Mouse (Mus musculus): ENCODE data around the gene Pik3c2g.
A peak's percentile ranks its signal among the peaks of the same experiment; 100 is the strongest.

The Pik3c2g gene

GRCm38 (mm10) chr6:139908997-139909669, 322.1 kb downstream of the Pik3c2g start:
- peak; percentile 8 for DNase-seq (ENCODE audit: low read depth, low spot score)

GRCm38 (mm10) chr6:139928766-139929165, 341.7 kb downstream of the Pik3c2g start:
- DNase-seq (ENCODE audit: low read depth, low spot score) = no peak

- peak; percentile 20 for DNase-seq (ENCODE audit: low read depth, low spot score)
Measured at GRCm38 (mm10) chr6:139934861-139935260, 347.8 kb downstream of the Pik3c2g start.

GRCm38 (mm10) chr6:139937581-139937980, 350.6 kb downstream of the Pik3c2g start:
- peak; percentile 18 for DNase-seq (ENCODE audit: low read depth, low spot score)

GRCm38 (mm10) chr6:139947106-139947879, 360.3 kb downstream of the Pik3c2g start:
- peak; percentile 6 for DNase-seq (ENCODE audit: low read depth, low spot score)

GRCm38 (mm10) chr6:139953596-139953995, 366.6 kb downstream of the Pik3c2g start:
- peak; percentile 10 for DNase-seq (ENCODE audit: low read depth, low spot score)

GRCm38 (mm10) chr6:139957531-139958241, 370.7 kb downstream of the Pik3c2g start:
- DNase-seq (ENCODE audit: low read depth, low spot score) = peak; percentile 59

GRCm38 (mm10) chr6:139963775-139964174, 376.8 kb downstream of the Pik3c2g start:
- no peak for DNase-seq (ENCODE audit: low read depth, low spot score)

GRCm38 (mm10) chr6:139964895-139965294, 377.9 kb downstream of the Pik3c2g start:
- no peak for DNase-seq (ENCODE audit: low read depth, low spot score)

- peak; percentile 37 for DNase-seq (ENCODE audit: low read depth, low spot score)
Measured at GRCm38 (mm10) chr6:139966684-139967083, 379.7 kb downstream of the Pik3c2g start.

GRCm38 (mm10) chr6:139971608-139972298, 384.7 kb downstream of the Pik3c2g start:
- DNase-seq (ENCODE audit: low read depth, low spot score) = no peak

GRCm38 (mm10) chr6:139974668-139975067, 387.6 kb downstream of the Pik3c2g start:
- peak; percentile 29 for DNase-seq (ENCODE audit: low read depth, low spot score)

- peak; percentile 40 for DNase-seq (ENCODE audit: low read depth, low spot score)
Measured at GRCm38 (mm10) chr6:139978114-139978513, 391.1 kb downstream of the Pik3c2g start.

GRCm38 (mm10) chr6:139981061-139981460, 394.0 kb downstream of the Pik3c2g start:
- DNase-seq (ENCODE audit: low read depth, low spot score) = no peak

GRCm38 (mm10) chr6:139984069-139984468, 397.0 kb downstream of the Pik3c2g start:
- no peak for DNase-seq (ENCODE audit: low read depth, low spot score)

GRCm38 (mm10) chr6:139986564-139986963, 399.5 kb downstream of the Pik3c2g start:
- no peak for DNase-seq (ENCODE audit: low read depth, low spot score)

GRCm38 (mm10) chr6:139989075-139989474, 402.1 kb downstream of the Pik3c2g start:
- DNase-seq (ENCODE audit: low read depth, low spot score) = no peak

- no peak for DNase-seq (ENCODE audit: low read depth, low spot score)
Measured at GRCm38 (mm10) chr6:139989597-139989996, 402.6 kb downstream of the Pik3c2g start.

GRCm38 (mm10) chr6:140005181-140005580, 418.2 kb downstream of the Pik3c2g start:
- DNase-seq (ENCODE audit: low read depth, low spot score) = no peak

Measured in brain, adult 2 months (tissue).